Mouse (Mus musculus) testis, adult 2 months (tissue): ENCODE data around the gene Tenm4.

Source experiments
- CTCF ChIP-seq: fragments of 200-500 bp; IDR thresholded peaks from 2 replicates; pipeline ENCODE4 v1.5.1; 2012; ENCODE audit warnings: low read depth, mild to moderate bottlenecking, inconsistent platforms, low read length, moderate library complexity; ENCODE audit not compliant: control insufficient read depth, insufficient read depth, insufficient replicate concordance
- POLR2A ChIP-seq: fragments of 200-500 bp; IDR thresholded peaks from 2 replicates; pipeline ENCODE4 v1.6.1; 2012; ENCODE audit warnings: low read depth, mild to moderate bottlenecking, inconsistent platforms, low read length, moderate library complexity; ENCODE audit not compliant: control insufficient read depth

GRCm38 (mm10) chr7:96730360-96730759 lies 559.3 kb downstream of the Tenm4 start:
- TF ChIP-seq CTCF (no peak), POLR2A (no peak)
